Mouse (Mus musculus) hindbrain, embryonic 16.5 days (tissue): ENCODE results near the gene Ppp4r3a. TPM values are rescaled to one million over a fixed set of nuclear protein-coding genes. Genes with fewer than 3 reads are reported as not detected.

ENCODE experiments used
- ATAC-seq: fragments of 200-750 bp; cut with Nextera tagmentation; 2 replicates; pipeline ENCODE4 v1.8.0; 2017; ENCODE audit warnings: moderate TSS enrichment, moderate library complexity
- H3K27ac ChIP-seq: fragments of 300-500 bp; sonication (generic); 2 replicates; pipeline ENCODE4 v1.5.1; 2014; ENCODE audit warnings: low read depth, mild to moderate bottlenecking, control low read depth, low read length, moderate library complexity
- H3K27me3 ChIP-seq: fragments of 300-500 bp; sonication (generic); replicated peaks from 2 replicates; pipeline ENCODE4 v1.6.1; 2014; ENCODE audit warnings: low read length; ENCODE audit not compliant: control insufficient read depth, insufficient read depth
- H3K36me3 ChIP-seq: fragments of 300-500 bp; sonication (generic); 2 replicates; pipeline ENCODE4 v1.6.1; 2014; ENCODE audit warnings: mild to moderate bottlenecking, low read length, moderate library complexity, mixed read lengths; ENCODE audit not compliant: control insufficient read depth, insufficient read depth
- H3K4me1 ChIP-seq: fragments of 300-500 bp; sonication (generic); 2 replicates; pipeline ENCODE4 v1.6.1; 2014; ENCODE audit warnings: low read depth, low read length; ENCODE audit not compliant: control insufficient read depth, insufficient read depth
- H3K4me2 ChIP-seq: fragments of 300-500 bp; sonication (generic); 2 replicates; pipeline ENCODE4 v1.6.1; 2014; ENCODE audit warnings: mild to moderate bottlenecking, low read length, control low read depth, moderate library complexity
- H3K4me3 ChIP-seq: fragments of 300-500 bp; sonication (generic); 2 replicates; pipeline ENCODE4 v1.5.1; 2014; ENCODE audit warnings: mild to moderate bottlenecking, low read length, control low read depth, moderate library complexity
- H3K9ac ChIP-seq: fragments of 300-500 bp; sonication (generic); 2 replicates; pipeline ENCODE4 v1.6.1; 2014; ENCODE audit warnings: low read depth, mild to moderate bottlenecking, control low read depth, low read length, moderate library complexity
- H3K9me3 ChIP-seq: fragments of 300-500 bp; sonication (generic); 2 replicates; pipeline ENCODE4 v1.6.1; 2014; ENCODE audit warnings: mild to moderate bottlenecking, low read length, moderate library complexity; ENCODE audit not compliant: control insufficient read depth
- WGBS: fragments of 180-500 bp; shearing (Covaris S2); extraction: QIAGEN DNeasy Blood & Tissue Kit; methylation state at CpG from one replicate; pipeline ENCODE4 v1.1.7; 2014; 5-methylcytosine and 5-hydroxymethylcytosine counted together
- polyA plus RNA-seq: library from polyadenylated mRNA; unstranded; fragments of >200 nt; fragmentation: Nextera tagmentation; extraction: Ambion mirVana; gene quantifications from 2 replicates; pipeline ENCODE4 v1.2.1, GENCODE M21; 2015

Ppp4r3a gene
- polyA plus RNA-seq, 1 experiment from 2014 or later = 18.9 TPM

- 69% methylated on average over 7 of the region's 7 CpGs for WGBS
- Histone ChIP-seq H3K4me2 (peak overlapping the region; percentile 1; the same call in 1 of the 2 replicates), H3K27me3 (no peaks in the 10 kb centered on the region), H3K9ac (no peak overlapping the region), H3K4me3 (no peak overlapping the region), H3K9me3 (no peaks in the 10 kb centered on the region), H3K27ac (no peak overlapping the region), H3K36me3 (peaks cover 4% of the 10 kb centered on the region), H3K4me1 (peaks cover 30% of the 10 kb centered on the region)
- ATAC-seq = no peak
Observed at GRCm38 (mm10) chr12:101025379-101025778, 58.1 kb downstream of the Ppp4r3a start.

GRCm38 (mm10) chr12:101024824-101025223 is 58.7 kb downstream of the Ppp4r3a start:
- Histone ChIP-seq H3K27me3 (no peaks in the 10 kb centered on the region), H3K4me1 (peaks cover 30% of the 10 kb centered on the region), H3K4me3 (no peak overlapping the region), H3K36me3 (peaks cover 4% of the 10 kb centered on the region), H3K27ac (no peak overlapping the region), H3K9ac (no peak overlapping the region), H3K4me2 (no peak overlapping the region), H3K9me3 (no peaks in the 10 kb centered on the region)
- no peak for ATAC-seq
- WGBS = 58% methylated on average over 8 of the region's 8 CpGs

- peaks cover 38% of the 10 kb centered on the region for H3K4me1 ChIP-seq
- H3K27ac ChIP-seq = no peak overlapping the region
- no peak for ATAC-seq
- no peak overlapping the region for H3K4me2 ChIP-seq
- H3K27me3 ChIP-seq = no peaks in the 10 kb centered on the region
- H3K4me3 ChIP-seq = no peak overlapping the region
- no peak overlapping the region for H3K9ac ChIP-seq
- 58% methylated on average over 11 of the region's 11 CpGs for WGBS
- no peaks in the 10 kb centered on the region for H3K9me3 ChIP-seq
- H3K36me3 ChIP-seq = peaks cover 4% of the 10 kb centered on the region
Observed at GRCm38 (mm10) chr12:101023143-101023542, 60.4 kb downstream of the Ppp4r3a start.

- H3K4me3 ChIP-seq = no peak overlapping the region
- peaks cover 36% of the 10 kb centered on the region for H3K4me1 ChIP-seq
- WGBS = 94% methylated on average over 8 of the region's 8 CpGs
- H3K27ac ChIP-seq = no peak overlapping the region
- ATAC-seq = no peak
- H3K9ac ChIP-seq = no peak overlapping the region
- no peaks in the 10 kb centered on the region for H3K27me3 ChIP-seq
- H3K9me3 ChIP-seq = no peaks in the 10 kb centered on the region
- H3K4me2 ChIP-seq = no peak overlapping the region
- peaks cover 4% of the 10 kb centered on the region for H3K36me3 ChIP-seq
Observed at GRCm38 (mm10) chr12:101022353-101022752, 61.1 kb downstream of the Ppp4r3a start.

GRCm38 (mm10) chr12:101021484-101022226 is 61.8 kb downstream of the Ppp4r3a start:
- no peaks in the 10 kb centered on the region for H3K27me3 ChIP-seq
- H3K9ac ChIP-seq = no peak overlapping the region
- no peak overlapping the region for H3K27ac ChIP-seq
- no peak overlapping the region for H3K4me2 ChIP-seq
- H3K36me3 ChIP-seq = peaks cover 4% of the 10 kb centered on the region
- no peak overlapping the region for H3K4me3 ChIP-seq
- H3K9me3 ChIP-seq = no peaks in the 10 kb centered on the region
- 81% methylated on average over 9 of the region's 9 CpGs for WGBS
- peaks cover 32% of the 10 kb centered on the region for H3K4me1 ChIP-seq
- ATAC-seq = no peak

GRCm38 (mm10) chr12:101020210-101021015 is 63.1 kb downstream of the Ppp4r3a start:
- peaks cover 33% of the 10 kb centered on the region for H3K4me1 ChIP-seq
- no peak for ATAC-seq

GRCm38 (mm10) chr12:101019443-101019842 is 64.1 kb downstream of the Ppp4r3a start:
- no peaks in the 10 kb centered on the region for H3K27me3 ChIP-seq
- no peak for ATAC-seq
- no peak overlapping the region for H3K4me3 ChIP-seq
- no peak overlapping the region for H3K27ac ChIP-seq
- H3K9me3 ChIP-seq = no peaks in the 10 kb centered on the region
- H3K4me1 ChIP-seq = peaks cover 26% of the 10 kb centered on the region
- no peak overlapping the region for H3K4me2 ChIP-seq
- 84% methylated on average over 7 of the region's 7 CpGs for WGBS
- peaks cover 4% of the 10 kb centered on the region for H3K36me3 ChIP-seq
- H3K9ac ChIP-seq = no peak overlapping the region

More at GRCm38 (mm10) chr12:101020210-101021015, 63.1 kb downstream of the Ppp4r3a start:
- WGBS = 73% methylated on average over 15 of the region's 15 CpGs
- no peak overlapping the region for H3K9ac ChIP-seq
- peaks cover 4% of the 10 kb centered on the region for H3K36me3 ChIP-seq
- H3K4me3 ChIP-seq = no peak overlapping the region
- no peak overlapping the region for H3K4me2 ChIP-seq
- no peaks in the 10 kb centered on the region for H3K27me3 ChIP-seq
- H3K27ac ChIP-seq = peak overlapping the region; percentile 29; the same call in 1 of the 2 replicates
- H3K9me3 ChIP-seq = no peaks in the 10 kb centered on the region

GRCm38 (mm10) chr12:101019031-101019430 is 64.5 kb downstream of the Ppp4r3a start:
- no peaks in the 10 kb centered on the region for H3K9me3 ChIP-seq
- H3K27me3 ChIP-seq = no peaks in the 10 kb centered on the region
- WGBS = 33% methylated on average over 5 of the region's 5 CpGs
- 0 out of 2 replicates have a peak overlapping the region, but pooled peaks have one; percentile 24 for H3K27ac ChIP-seq
- ATAC-seq = no peak
- peaks cover 4% of the 10 kb centered on the region for H3K36me3 ChIP-seq
- peaks cover 28% of the 10 kb centered on the region for H3K4me1 ChIP-seq
- no peak overlapping the region for H3K4me3 ChIP-seq
- no peak overlapping the region for H3K9ac ChIP-seq
- no peak overlapping the region for H3K4me2 ChIP-seq

- H3K9me3 ChIP-seq = no peaks in the 10 kb centered on the region
- peaks cover 4% of the 10 kb centered on the region for H3K36me3 ChIP-seq
- peak; percentile 10; the same call in 1 of the 2 replicates for ATAC-seq
- H3K27ac ChIP-seq = peak overlapping the region; percentile 39
- no peak overlapping the region for H3K4me3 ChIP-seq
- peak overlapping the region; percentile 35 for H3K9ac ChIP-seq
- peaks cover 25% of the 10 kb centered on the region for H3K4me1 ChIP-seq
- WGBS = 23% methylated on average over 6 of the region's 6 CpGs
- no peaks in the 10 kb centered on the region for H3K27me3 ChIP-seq
- H3K4me2 ChIP-seq = peak overlapping the region; percentile 28
Observed at GRCm38 (mm10) chr12:101017971-101018371, 65.5 kb downstream of the Ppp4r3a start.
